Comparison of ENCODE assay signal across 8 mouse cellular contexts in the genomic region with DNA sequence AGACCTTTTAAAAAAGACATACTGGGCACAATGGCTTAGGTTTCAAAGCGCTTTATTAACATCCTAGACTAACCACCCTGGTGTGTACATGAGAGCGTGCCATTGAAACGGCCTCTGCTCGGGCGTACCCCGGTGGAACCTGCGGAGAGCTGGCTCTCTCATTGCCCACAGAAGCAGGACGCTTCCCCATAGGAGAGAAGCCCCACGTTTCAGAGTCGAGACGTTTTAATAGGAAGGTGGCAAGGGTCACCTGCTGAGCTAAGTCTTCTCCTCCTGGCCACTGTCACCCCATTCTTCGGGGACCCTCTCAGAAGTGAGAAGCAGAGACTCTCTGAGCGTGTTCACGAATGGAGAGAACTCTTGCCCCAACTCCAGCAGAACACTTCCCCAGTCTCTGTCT.
A peak's percentile ranks its signal among the peaks of the same experiment; 100 is the strongest.
DNase-seq lines count a peak whose midpoint lies in the region; ATAC-seq lines count a peak whose summit lies in the region.

No protein-coding gene starts in this region.

- peak overlapping the region; percentile 54 for H3K4me2 ChIP-seq in embryonic facial prominence, embryonic 15.5 days (replicated peaks)
- H3K4me2 ChIP-seq in intestine, embryonic 15.5 days (replicated peaks): peak overlapping the region; percentile 69

- peak overlapping the region; percentile 81 for H3K27ac ChIP-seq in embryonic facial prominence, embryonic 15.5 days (replicated peaks)
- peak overlapping the region; percentile 89 for H3K27ac ChIP-seq in intestine, embryonic 15.5 days

- WGBS in embryonic facial prominence, embryonic 15.5 days: 9% methylated on average over 14 of the region's 14 CpGs
- WGBS in intestine, embryonic 15.5 days: 5% methylated on average over 14 of the region's 14 CpGs

- peak overlapping the region; percentile 32 for H3K4me3 ChIP-seq in embryonic facial prominence, embryonic 15.5 days (replicated peaks)
- peak overlapping the region; percentile 38 for H3K4me3 ChIP-seq in intestine, embryonic 15.5 days (replicated peaks)

- DNase-seq in cerebellum, postnatal 10 days: peak; percentile 23 to 32
- no peak for DNase-seq in cerebellum, postnatal 14 days
- no peak for DNase-seq in frontal cortex, postnatal 14 days (ENCODE audit: low spot score in 2 of 2)
- no peak for DNase-seq in thymus, postnatal 0 days (ENCODE audit: low spot score)
- DNase-seq in layer of hippocampus, adult 11-12 months (ENCODE audit: low spot score): no peak

- H3K36me3 ChIP-seq in embryonic facial prominence, embryonic 15.5 days: no peaks in the 10 kb centered on the region
- H3K36me3 ChIP-seq in intestine, embryonic 15.5 days: no peaks in the 10 kb centered on the region

- no peak for ATAC-seq in embryonic facial prominence, embryonic 15.5 days (ENCODE audit: insufficient number of reproducible peaks, low FRiP score, low TSS enrichment, low read depth)
- ATAC-seq in intestine, embryonic 15.5 days: peak; percentile 60
- peak; percentile 60 for ATAC-seq in megakaryocyte progenitor cell, adult 5-6 weeks (replicated peaks; ENCODE audit: poor library complexity)

- no peak overlapping the region for H3K9ac ChIP-seq in embryonic facial prominence, embryonic 15.5 days
- no peak overlapping the region for H3K9ac ChIP-seq in intestine, embryonic 15.5 days

- H3K9me3 ChIP-seq in embryonic facial prominence, embryonic 15.5 days (replicated peaks): no peaks in the 10 kb centered on the region
- H3K9me3 ChIP-seq in intestine, embryonic 15.5 days: no peaks in the 10 kb centered on the region

- H3K4me1 ChIP-seq in embryonic facial prominence, embryonic 15.5 days: peaks cover 40% of the 10 kb centered on the region
- H3K4me1 ChIP-seq in intestine, embryonic 15.5 days (replicated peaks): peaks cover 10% of the 10 kb centered on the region

- H3K27me3 ChIP-seq in embryonic facial prominence, embryonic 15.5 days: no peaks in the 10 kb centered on the region
- no peaks in the 10 kb centered on the region for H3K27me3 ChIP-seq in intestine, embryonic 15.5 days (replicated peaks)

Comparison
In these comparisons a context has a peak if more than half of its experiments do, and no peak if none do; other contexts are left out.
1. DNase-seq: peak in cerebellum, postnatal 10 days (2 of 2); none in cerebellum, postnatal 14 days (0 of 2), frontal cortex, postnatal 14 days (0 of 2), thymus, postnatal 0 days (single experiment) and layer of hippocampus, adult 11-12 months (single experiment).